Mouse (Mus musculus) MEL (cell line): ENCODE measurements around the gene Nfatc4. TPM values are rescaled to one million over a fixed set of nuclear protein-coding genes. Genes with fewer than 3 reads are reported as not detected.

Experiments used
- DNase-seq: peaks from one replicate; pipeline ENCODE4 v3.0.0; 2011; ENCODE audit warnings: low read depth, low spot score
- H3K27ac ChIP-seq: 2 replicates; pipeline ENCODE4 v1.5.1; 2012; ENCODE audit warnings: low read depth, mild to moderate bottlenecking, control low read depth, low read length, moderate library complexity; ENCODE audit not compliant: control insufficient read depth
- H3K27me3 ChIP-seq, 2 experiments: fragments of 150-350 bp in 1 of 2; sonication (generic) in 1 of 2; 2 replicates each; pipeline ENCODE4 v1.6.1; 2012; ENCODE audit warnings: low read length in 2 of 2, mild to moderate bottlenecking in 2 of 2, improper control_type of control experiment in 1 of 2, moderate library complexity in 1 of 2; ENCODE audit not compliant: insufficient read depth in 2 of 2, control insufficient read depth in 1 of 2
- H3K36me3 ChIP-seq, 2 experiments: 2 replicates each; pipeline ENCODE4 v1.6.1; 2012 to 2014; ENCODE audit warnings: low read length in 2 of 2, improper control_type of control experiment in 1 of 2, inconsistent platforms in 1 of 2, mild to moderate bottlenecking in 1 of 2; ENCODE audit not compliant: insufficient read depth in 2 of 2, control insufficient read depth in 1 of 2
- H3K4me1 ChIP-seq, 2 experiments: fragments of 150-350 bp in 1 of 2; sonication (generic) in 1 of 2; 2 replicates each; pipeline ENCODE4 v1.6.1; 2012; ENCODE audit warnings: low read length in 2 of 2, improper control_type of control experiment in 1 of 2, mild to moderate bottlenecking in 1 of 2; ENCODE audit not compliant: insufficient read depth in 2 of 2, control insufficient read depth in 1 of 2
- H3K4me3 ChIP-seq, 2 experiments: fragments of 150-350 bp in 1 of 2; sonication (generic) in 1 of 2; 2 replicates each; pipeline ENCODE4 v1.5.1; 2012; ENCODE audit warnings: low read depth in 2 of 2, low read length in 2 of 2, mild to moderate bottlenecking in 2 of 2, moderate library complexity in 2 of 2, control low read depth in 1 of 2, improper control_type of control experiment in 1 of 2; ENCODE audit not compliant: control insufficient read depth in 1 of 2, insufficient read depth in 1 of 2
- H3K79me2 ChIP-seq: 2 replicates; pipeline ENCODE4 v1.6.1; 2012; ENCODE audit warnings: mild to moderate bottlenecking, low read length, moderate library complexity; ENCODE audit not compliant: control insufficient read depth, poor library complexity, insufficient read depth
- H3K9ac ChIP-seq: 2 replicates; pipeline ENCODE4 v1.6.1; 2012; ENCODE audit warnings: low read depth, mild to moderate bottlenecking, control low read depth, low read length, moderate library complexity; ENCODE audit not compliant: control insufficient read depth, poor library complexity, severe bottlenecking
- H3K9me3 ChIP-seq: fragments of 150-350 bp; sonication (generic); replicated peaks from 2 replicates; pipeline ENCODE4 v1.6.1; 2012; ENCODE audit warnings: mild to moderate bottlenecking, low read length, improper control_type of control experiment, moderate library complexity; ENCODE audit not compliant: insufficient read depth
- E2F4 ChIP-seq: IDR thresholded peaks from 2 replicates; pipeline ENCODE4 v1.6.1; 2011; ENCODE audit warnings: low read depth, low read length, improper control_type of control experiment, borderline replicate concordance
- GABPA ChIP-seq: IDR thresholded peaks from 2 replicates; pipeline ENCODE4 v1.6.1; 2012; ENCODE audit warnings: low read depth, mild to moderate bottlenecking, inconsistent platforms, low read length, improper control_type of control experiment, moderate library complexity
- HCFC1 ChIP-seq: IDR thresholded peaks from 2 replicates; pipeline ENCODE4 v1.6.1; 2012; ENCODE audit warnings: low read depth, mild to moderate bottlenecking, inconsistent platforms, low read length, improper control_type of control experiment, moderate library complexity
- JUND ChIP-seq: IDR thresholded peaks from 2 replicates; pipeline ENCODE4 v1.6.1; 2011; ENCODE audit warnings: low read depth, mild to moderate bottlenecking, improper control_type of control experiment, low read length
- MAFK ChIP-seq: IDR thresholded peaks from 2 replicates; pipeline ENCODE4 v1.6.1; 2011; ENCODE audit warnings: low read depth, mild to moderate bottlenecking, low read length, improper control_type of control experiment, borderline replicate concordance
- MAZ ChIP-seq: IDR thresholded peaks from 2 replicates; pipeline ENCODE4 v1.6.1; 2012; ENCODE audit warnings: low read depth, mild to moderate bottlenecking, inconsistent platforms, low read length, improper control_type of control experiment
- MXI1 ChIP-seq: IDR thresholded peaks from 2 replicates; pipeline ENCODE4 v1.6.1; 2011; ENCODE audit warnings: mild to moderate bottlenecking, low read depth, low read length, improper control_type of control experiment
- MYB ChIP-seq: IDR thresholded peaks from 2 replicates; pipeline ENCODE4 v1.6.1; 2011; ENCODE audit warnings: mild to moderate bottlenecking, low read depth, low read length, improper control_type of control experiment
- NELFE ChIP-seq: IDR thresholded peaks from 2 replicates; pipeline ENCODE4 v1.6.1; 2011; ENCODE audit warnings: low read depth, low read length, improper control_type of control experiment
- NRF1 ChIP-seq: IDR thresholded peaks from 2 replicates; pipeline ENCODE4 v1.6.1; 2014; ENCODE audit warnings: low read depth, mild to moderate bottlenecking, inconsistent platforms, low read length, improper control_type of control experiment, moderate library complexity; ENCODE audit not compliant: poor library complexity, insufficient read depth, severe bottlenecking
- POLR2AphosphoS2 ChIP-seq: IDR thresholded peaks from 2 replicates; pipeline ENCODE4 v1.6.1; 2011; ENCODE audit warnings: low read length, improper control_type of control experiment
- SIN3A ChIP-seq: IDR thresholded peaks from 2 replicates; pipeline ENCODE4 v1.6.1; 2012; ENCODE audit warnings: low read length, improper control_type of control experiment, inconsistent platforms
- TAL1 ChIP-seq: IDR thresholded peaks from 2 replicates; pipeline ENCODE4 v1.6.1; 2012; ENCODE audit warnings: mild to moderate bottlenecking, inconsistent platforms, low read length, moderate library complexity, mixed read lengths
- UBTF ChIP-seq: IDR thresholded peaks from 2 replicates; pipeline ENCODE4 v1.6.1; 2012; ENCODE audit warnings: low read depth, mild to moderate bottlenecking, inconsistent platforms, low read length, improper control_type of control experiment, moderate library complexity, borderline replicate concordance; ENCODE audit not compliant: insufficient read depth
- USF2 ChIP-seq, 2 experiments: IDR thresholded peaks; 2 replicates each; pipeline ENCODE4 v1.6.1; 2011 to 2012; ENCODE audit warnings: improper control_type of control experiment in 2 of 2, low read length in 2 of 2, borderline replicate concordance in 1 of 2, inconsistent platforms in 1 of 2, low read depth in 1 of 2, mild to moderate bottlenecking in 1 of 2; ENCODE audit not compliant: insufficient read depth in 1 of 2
- ZKSCAN1 ChIP-seq: IDR thresholded peaks from 2 replicates; pipeline ENCODE4 v1.6.1; 2012; ENCODE audit warnings: low read depth, mild to moderate bottlenecking, inconsistent platforms, low read length, improper control_type of control experiment, moderate library complexity
- ZMIZ1 ChIP-seq: IDR thresholded peaks from 2 replicates; pipeline ENCODE4 v1.6.1; 2012; ENCODE audit warnings: low read depth, mild to moderate bottlenecking, inconsistent platforms, low read length, improper control_type of control experiment, moderate library complexity
- ZNF384 ChIP-seq: IDR thresholded peaks from 2 replicates; pipeline ENCODE4 v1.6.1; 2012; ENCODE audit warnings: low read depth, mild to moderate bottlenecking, inconsistent platforms, low read length, improper control_type of control experiment
- polyA plus RNA-seq, 2 experiments: library from polyadenylated mRNA; stranded (reverse) in 1 of 2; unstranded in 1 of 2; fragments of >175 nt in 1 of 2; fragments of >200 nt in 1 of 2; gene quantifications; 2 replicates each; pipeline versions ENCODE4 v1.2.1 to v1.2.4; 2012; ENCODE audit warnings: low replicate concordance in 2 of 2, low read depth in 1 of 2; ENCODE audit not compliant: insufficient read length in 2 of 2, insufficient read depth in 1 of 2, missing spikeins in 1 of 2
- total RNA-seq: library from RNA; depleted of rRNA; stranded (reverse); fragments of 300-350 nt; gene quantifications from 2 replicates; pipeline ENCODE4 v1.2.3, GENCODE M21; 2012

Nfatc4 gene
- total and polyA plus RNA-seq, 3 experiments = 0.27 to 0.71 TPM; not detected in 1

DNA sequence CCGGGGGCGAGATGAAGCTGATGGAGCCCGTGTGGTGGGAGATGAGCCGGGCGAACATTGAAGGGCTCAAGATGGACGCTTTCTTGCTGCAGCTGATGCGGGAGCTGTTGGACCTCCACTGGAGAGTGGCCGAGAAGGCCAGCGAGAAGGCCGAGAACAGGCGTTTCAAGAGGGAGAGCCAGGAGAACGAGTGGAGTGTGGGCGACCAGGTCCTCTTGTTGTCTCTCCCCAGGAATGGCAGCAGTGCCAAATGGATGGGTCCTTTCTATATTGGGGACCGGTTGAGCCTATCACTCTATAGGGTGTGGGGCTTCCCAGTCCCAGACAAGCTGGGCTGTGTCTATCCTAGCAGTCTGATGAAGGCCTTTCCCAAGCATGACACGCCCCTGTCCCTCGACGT lies 49.6 kb downstream of the Nfatc4 start:
- no peak for DNase-seq
- H3K36me3 ChIP-seq = no peaks in the 10 kb centered on the region
- H3K79me2 ChIP-seq = no peaks in the 10 kb centered on the region
- H3K4me3 ChIP-seq = no peak overlapping the region
- no peak overlapping the region for H3K9ac ChIP-seq
- no peak for TF ChIP-seq POLR2AphosphoS2
- no peak overlapping the region for H3K27ac ChIP-seq
- H3K9me3 ChIP-seq = no peaks in the 10 kb centered on the region
- no peaks in the 10 kb centered on the region for H3K4me1 ChIP-seq
- peaks cover 3 to 5% of the 10 kb centered on the region in 2 experiments; a peak in 3 of 4 replicates for H3K27me3 ChIP-seq

DNA sequence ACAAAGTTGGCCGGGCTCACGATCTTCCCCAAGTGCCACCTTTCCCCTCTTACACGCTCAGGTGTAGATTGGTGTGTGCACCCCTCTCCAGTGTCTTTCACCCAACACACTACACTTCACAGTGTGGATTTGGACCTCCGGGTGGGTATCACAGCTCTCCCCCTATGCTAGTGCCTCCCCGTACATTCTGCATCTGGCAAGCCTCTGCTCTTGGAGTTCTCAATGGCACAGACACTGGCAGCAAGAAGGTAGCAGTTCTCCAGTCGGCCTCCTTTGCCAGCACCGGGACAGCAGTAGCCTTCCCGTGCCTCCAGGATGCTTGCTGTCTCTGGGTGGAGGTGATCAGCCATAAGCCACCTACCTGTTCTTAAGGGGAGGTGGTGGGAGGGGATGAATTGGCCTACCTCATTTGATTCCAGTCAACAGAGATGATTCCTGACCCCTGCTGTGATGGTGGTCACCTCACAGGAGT lies 50.3 kb downstream of the Nfatc4 start:
- H3K36me3 ChIP-seq = no peaks in the 10 kb centered on the region
- no peak overlapping the region for H3K9ac ChIP-seq
- H3K79me2 ChIP-seq = no peaks in the 10 kb centered on the region
- H3K4me1 ChIP-seq = no peaks in the 10 kb centered on the region
- no peak for DNase-seq
- TF ChIP-seq ZKSCAN1 (no peak), ZMIZ1 (no peak), POLR2AphosphoS2 (no peak), MYB (no peak), MXI1 (no peak), NELFE (no peak), MAZ (no peak), TAL1 (no peak), SIN3A (no peak), HCFC1 (no peak), NRF1 (no peak), ZNF384 (no peak), MAFK (no peak), E2F4 (no peak), GABPA (no peak), USF2 (IDR thresholded peaks at IDR 0.05; ENCODE audit: borderline replicate concordance in 1 of 2, insufficient read depth in 1 of 2, low read depth in 1 of 2, low read length in 2 of 2) (no peak), UBTF (no peak), JUND (no peak)
- H3K4me3 ChIP-seq = no peak overlapping the region
- no peaks in the 10 kb centered on the region for H3K9me3 ChIP-seq
- no peak overlapping the region for H3K27ac ChIP-seq
- H3K27me3 ChIP-seq = peaks cover 3 to 5% of the 10 kb centered on the region in 2 experiments; a peak in 3 of 4 replicates
